Mouse (Mus musculus) inflammation-experienced regulatory T-cells (primary cell): ENCODE measurements around the gene Slc39a11. TPM values are rescaled to one million over a fixed set of nuclear protein-coding genes. Genes with fewer than 3 reads are reported as not detected.

Source experiments
- polyA plus RNA-seq, 2 experiments: library from polyadenylated mRNA; unstranded; fragments of 100-300 nt; shearing (Covaris generic); gene quantifications; one replicate each; pipeline ENCODE4 v1.2.1; 2017

The Slc39a11 gene
- polyA plus RNA-seq: 10 to 100 TPM; 30.4 to 44.3 TPM

DNA sequence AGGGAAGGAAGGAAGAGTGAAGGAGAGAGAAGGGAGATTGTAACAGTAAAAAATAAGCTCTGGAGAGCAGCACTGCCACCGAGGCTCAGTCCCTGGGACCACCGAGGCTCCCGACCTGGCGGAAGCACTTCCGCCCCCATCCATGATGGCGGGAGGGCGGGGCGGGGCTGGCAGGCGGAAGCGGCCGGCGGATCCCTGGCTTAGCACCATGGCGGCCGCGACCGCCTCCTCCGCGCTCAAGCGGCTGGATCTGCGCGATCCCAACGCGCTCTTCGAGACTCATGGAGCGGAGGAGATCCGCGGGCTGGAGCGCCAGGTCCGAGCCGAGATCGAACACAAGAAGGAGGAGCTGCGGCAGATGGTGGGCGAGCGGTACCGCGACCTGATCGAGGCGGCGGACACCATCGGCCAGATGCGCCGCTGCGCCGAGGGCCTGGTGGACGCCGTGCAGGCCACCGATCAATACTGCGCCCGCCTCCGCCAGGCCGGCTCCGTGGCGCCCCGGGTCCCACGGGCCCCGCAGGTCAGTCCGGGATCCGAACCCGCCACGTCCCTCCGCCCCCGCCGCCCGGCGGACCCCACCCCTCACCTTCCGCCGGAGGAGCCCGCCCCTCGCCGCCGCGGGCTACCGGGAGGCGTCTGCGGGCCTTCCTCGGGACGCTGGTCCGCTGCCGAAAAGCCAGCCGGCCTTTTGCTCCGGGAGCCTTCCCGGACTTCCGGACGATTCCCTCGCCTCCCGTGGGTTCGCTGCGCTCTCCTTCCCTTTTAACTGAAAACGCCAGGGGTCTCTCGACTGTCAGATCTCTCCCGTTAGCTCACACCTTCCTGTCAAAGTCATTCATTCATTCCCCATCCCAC, at the start of gene Slc39a11:
Gene Slc39a11 (minus strand): TSS at position 727 of the 858 bp plus-strand sequence.

GRCm38 (mm10) chr11:113683957-113684706, 34.3 kb upstream of the Slc39a11 start, which contains the start of the genes Fam104a and D11Wsu47e:
Fam104a (minus strand) TSS chr11:113684155.
D11Wsu47e (plus strand) TSS chr11:113684412.

DNA sequence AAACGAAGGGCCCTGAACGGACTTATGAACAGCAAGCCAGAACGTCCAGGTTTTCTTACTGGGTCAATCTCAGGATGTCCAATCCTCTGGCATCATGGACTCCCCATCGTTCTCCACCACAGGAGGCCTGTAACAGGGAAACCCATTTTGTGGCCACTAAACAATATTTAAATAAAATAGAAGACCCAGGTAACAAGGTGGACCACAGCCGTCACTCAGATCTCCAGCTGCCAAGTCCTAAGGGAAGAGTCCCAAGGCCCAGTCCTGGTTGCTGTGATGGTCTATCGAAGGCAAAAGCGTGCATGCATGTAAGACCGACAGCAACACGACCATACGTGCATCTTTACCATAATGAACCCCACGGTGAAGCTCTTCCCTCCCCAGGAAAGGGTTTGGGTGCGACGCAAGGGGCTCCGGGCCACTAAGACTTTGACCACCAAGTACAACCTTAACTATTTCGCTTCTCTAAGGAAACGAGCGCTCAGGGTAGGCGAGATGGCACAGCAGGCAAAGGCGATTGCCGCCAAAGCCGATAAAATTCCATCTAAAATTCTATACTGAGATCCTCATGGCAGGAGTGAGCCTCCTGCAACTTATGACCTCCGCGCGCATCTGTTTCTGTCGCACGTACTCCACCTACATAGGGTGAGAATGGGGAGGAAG, 1.1 kb downstream of the Slc39a11 start, which contains the start of gene Cog1:
Gene Cog1 (plus strand): TSS at position 480 of the 663 bp plus-strand sequence.

GRCm38 (mm10) chr11:113618672-113619419, 31.0 kb downstream of the Slc39a11 start, which contains the start of gene Sstr2:
Sstr2 (plus strand) TSS chr11:113619342.

Other genes with a start within 250 kb of the Slc39a11 start
- gene Sstr2, start 30.7 kb downstream of the Slc39a11 start, polyA plus RNA-seq: not detected
- 10 to 100 TPM; 58.9 to 69.8 TPM for gene Cog1, start 910 bp downstream of the Slc39a11 start, polyA plus RNA-seq
- 10 to 100 TPM; 57.9 to 62.3 TPM for gene Fam104a, start 34.1 kb upstream of the Slc39a11 start, polyA plus RNA-seq
- 10 to 100 TPM; 18.0 to 18.1 TPM for gene D11Wsu47e, start 34.3 kb upstream of the Slc39a11 start, polyA plus RNA-seq
- 1 to 10 TPM in 1 of 2 experiments, under 1 TPM in 1; 0.47 to 1.9 TPM for gene Cpsf4l, start 59.9 kb upstream of the Slc39a11 start, polyA plus RNA-seq
- gene Cdc42ep4, start 101.8 kb upstream of the Slc39a11 start, polyA plus RNA-seq: 1 to 10 TPM; 4.8 to 5.0 TPM